Mouse (Mus musculus) megakaryocyte, embryonic 14.5 days (primary cell): ENCODE data around the gene Mrpl14.

Experiments
- FLI1 ChIP-seq: IDR thresholded peaks from 2 replicates; pipeline ENCODE4 v1.6.1; 2012; ENCODE audit warnings: low read length, inconsistent platforms, mixed read lengths
- GATA1 ChIP-seq: IDR thresholded peaks from 3 replicates; pipeline ENCODE4 v1.6.1; 2012; ENCODE audit warnings: mixed read lengths, low read length, inconsistent platforms, borderline replicate concordance

GRCm38 (mm10) chr17:45708179-45708578 is 22.1 kb downstream of the Mrpl14 start:
- no peak for TF ChIP-seq FLI1
- TF ChIP-seq GATA1 = no peak
